Mouse (Mus musculus) heart, adult 11 months (tissue): Measurements from ENCODE around the gene Gga1.

Source experiments
- DNase-seq: peaks from one replicate; pipeline ENCODE4 v3.0.0; 2022

Gga1 gene

DNA sequence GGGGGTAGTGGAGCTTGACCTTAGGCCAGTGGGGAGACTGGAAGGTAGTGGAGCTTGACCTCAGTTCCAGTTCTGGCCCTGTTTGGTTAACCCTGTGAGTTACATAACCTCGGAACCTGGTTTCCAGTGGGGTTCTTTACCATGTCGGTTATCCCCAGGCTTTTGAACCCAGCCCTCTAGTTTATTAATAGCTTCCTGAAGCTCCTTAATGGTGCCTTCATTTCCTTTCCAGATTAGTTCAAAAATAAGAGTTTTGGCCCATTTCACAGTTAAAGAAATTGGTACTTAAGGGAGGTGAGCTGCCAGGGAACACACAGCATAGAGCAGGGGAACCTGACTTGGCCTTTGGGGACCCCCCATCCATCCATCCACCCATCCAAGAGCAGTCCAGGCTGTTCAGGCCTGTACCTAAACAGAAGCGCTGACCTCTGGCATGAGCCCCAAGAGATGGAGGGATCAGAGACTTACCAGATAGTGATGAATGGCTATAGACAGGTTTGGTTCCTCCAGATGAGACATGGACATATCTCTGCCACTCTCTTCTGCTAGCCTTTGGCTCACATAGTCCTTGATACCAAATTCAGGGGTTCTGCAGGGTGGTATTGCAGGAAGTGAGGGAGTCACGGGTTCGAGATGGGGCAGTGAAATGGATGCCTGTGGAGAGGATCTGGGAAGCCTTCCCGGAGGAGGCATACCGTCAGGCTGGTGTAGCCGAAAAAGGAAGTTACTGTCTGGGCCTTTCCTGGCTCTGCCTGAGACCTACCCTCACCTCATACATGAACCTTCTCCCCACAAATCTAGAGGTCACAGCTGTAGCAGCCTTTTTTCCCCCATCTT, 38.1 kb downstream of the Gga1 start:
- DNase-seq: no peak

DNA sequence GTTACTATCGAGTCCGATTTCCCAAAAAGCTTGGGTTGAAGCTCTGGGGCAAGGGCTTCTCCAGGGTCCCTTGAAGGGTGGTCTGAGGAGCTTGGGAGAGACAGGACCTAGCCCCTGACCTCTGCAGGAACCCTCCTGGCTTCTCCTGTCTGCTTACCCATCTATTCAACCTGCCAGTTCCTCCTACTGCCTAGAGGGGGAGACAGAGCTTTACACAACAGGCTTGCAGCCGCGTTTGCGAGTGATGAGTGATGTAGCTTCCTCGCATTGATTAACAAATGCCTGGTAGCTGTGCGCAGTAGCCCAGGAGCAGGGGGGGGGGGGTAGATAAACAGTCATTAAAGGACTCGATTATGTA, 38.6 kb downstream of the Gga1 start:
- peak; percentile 98 for DNase-seq

DNA sequence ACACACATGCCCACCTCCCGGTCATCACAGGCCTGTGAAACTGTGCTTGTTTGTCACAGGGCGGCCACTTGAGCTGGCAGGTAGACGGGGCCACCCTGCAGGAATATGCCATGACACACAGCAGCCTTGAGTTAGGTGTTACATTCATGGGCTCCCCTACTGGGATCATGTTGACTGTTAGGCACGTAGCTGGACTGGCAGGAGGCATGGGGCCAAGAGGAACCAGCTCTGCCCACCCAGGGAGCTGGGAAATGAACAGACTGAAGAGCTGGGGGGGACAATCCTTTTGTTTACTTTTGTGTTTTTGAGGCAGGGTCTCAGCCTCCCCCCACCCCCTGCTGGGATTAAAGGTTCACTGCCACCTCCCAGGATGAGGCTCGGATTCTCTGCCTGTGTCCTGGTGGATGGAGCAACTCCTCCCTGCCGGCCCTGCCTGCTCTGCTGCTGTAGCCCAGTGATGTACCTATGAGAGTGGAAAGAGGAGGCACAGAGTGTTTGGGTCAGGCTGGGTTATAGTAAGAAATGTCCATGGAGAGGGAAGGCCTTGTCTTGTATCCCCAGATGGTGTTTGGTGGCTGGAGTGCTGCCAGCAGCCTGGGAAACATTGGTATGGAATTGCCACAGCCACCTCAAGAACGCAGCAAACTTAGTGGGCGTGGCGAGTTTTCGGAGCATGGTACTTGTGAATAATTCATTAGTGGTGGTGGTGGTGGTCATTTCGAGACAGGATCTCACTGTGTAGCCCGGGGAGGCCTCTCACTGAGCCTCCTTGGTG, 39.2 kb downstream of the Gga1 start:
- DNase-seq: peak; percentile 92

DNA sequence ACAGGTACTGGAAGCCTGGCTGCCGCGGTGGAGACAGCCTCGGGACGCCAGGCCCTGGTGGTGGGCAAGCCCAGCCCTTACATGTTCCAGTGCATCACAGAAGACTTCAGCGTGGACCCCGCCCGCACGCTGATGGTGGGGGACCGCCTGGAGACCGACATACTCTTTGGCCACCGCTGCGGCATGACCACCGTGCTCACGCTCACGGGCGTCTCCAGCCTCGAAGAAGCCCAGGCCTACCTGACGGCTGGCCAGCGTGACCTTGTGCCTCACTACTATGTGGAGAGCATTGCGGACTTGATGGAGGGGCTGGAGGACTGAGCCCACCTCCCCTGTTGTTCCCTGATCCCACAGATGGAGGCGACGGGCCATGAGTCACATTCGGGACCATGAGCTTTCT, 41.1 kb downstream of the Gga1 start:
- peak; percentile 92 for DNase-seq

DNA sequence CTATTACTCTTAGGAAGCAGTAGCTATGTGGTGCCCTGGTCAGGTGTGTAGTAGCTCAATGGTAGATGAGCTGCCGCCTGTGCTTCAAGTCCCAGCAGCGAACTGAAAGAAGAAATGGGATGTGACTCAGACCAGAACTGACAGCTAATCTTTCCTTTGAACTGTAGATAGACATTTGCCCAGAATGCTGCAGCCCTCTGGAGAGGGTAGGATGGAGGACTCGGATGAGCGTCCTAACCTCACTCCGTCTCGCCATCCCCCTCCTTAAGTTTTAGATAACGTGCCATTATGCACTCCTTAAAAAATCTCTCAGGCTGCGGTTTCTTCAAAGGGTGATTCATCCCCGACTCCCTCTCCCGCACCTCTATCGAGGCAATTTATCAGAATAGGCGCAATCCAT, 42.9 kb downstream of the Gga1 start:
- DNase-seq: no peak

DNA sequence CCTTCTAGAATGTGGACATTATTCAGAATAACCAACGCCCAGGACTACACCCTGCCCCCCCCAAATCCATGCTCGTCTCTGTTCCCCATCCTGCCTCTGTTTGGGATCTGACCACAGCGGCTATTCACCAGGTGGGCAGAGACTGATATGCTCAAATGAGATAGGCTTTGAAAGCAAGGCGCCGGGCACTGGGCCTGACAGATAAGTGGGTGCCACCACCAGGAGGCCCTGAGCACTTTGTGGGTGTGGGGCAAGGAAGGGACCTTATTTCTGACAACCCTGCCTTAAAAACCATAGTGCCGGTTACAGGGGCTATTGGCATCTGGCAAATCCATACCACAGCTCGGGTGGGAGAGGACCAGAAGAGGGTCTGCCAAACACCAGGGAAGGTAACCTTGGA, 45.7 kb downstream of the Gga1 start:
- no peak for DNase-seq

DNA sequence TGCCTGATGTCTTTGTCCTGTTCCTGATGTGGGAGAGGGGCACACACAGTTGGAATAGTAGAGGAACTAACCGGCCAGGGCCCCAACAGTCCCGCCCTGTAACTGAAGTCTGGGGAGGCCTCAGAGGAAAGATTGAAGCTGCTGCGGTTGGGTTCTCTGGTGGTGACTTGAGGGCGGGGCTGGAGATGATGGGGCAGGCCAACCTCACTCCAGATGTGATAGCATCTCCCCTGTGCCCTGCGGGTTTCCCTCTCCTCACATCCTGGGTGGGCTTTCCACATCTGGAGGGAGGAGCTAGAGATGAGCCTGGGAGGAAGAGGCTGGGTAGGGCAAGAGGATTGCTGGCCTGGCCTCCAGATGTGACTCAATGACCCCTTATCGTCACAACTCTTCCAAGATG, 46.6 kb downstream of the Gga1 start:
- DNase-seq: peak; percentile 94

DNA sequence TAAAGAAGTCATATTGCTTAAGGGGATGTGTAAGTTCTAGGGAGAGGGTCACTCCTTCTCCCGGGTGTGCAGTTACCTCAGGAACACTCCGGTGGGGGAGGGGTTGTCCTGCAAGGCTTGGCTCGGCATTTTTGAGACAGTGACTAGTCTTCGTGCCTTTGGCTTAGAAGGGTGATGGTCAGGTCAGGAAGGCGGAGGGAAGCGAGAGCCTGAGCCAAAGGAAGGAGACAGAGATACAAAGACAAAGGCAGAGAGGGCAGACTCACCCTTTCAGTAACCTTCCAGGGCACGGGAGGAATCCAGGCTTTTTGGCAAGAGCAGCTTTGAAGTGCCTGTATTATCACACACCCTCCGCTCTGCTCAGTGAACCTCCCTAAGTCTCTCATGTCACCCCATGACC, 48.1 kb downstream of the Gga1 start:
- DNase-seq: peak; percentile 89

DNA sequence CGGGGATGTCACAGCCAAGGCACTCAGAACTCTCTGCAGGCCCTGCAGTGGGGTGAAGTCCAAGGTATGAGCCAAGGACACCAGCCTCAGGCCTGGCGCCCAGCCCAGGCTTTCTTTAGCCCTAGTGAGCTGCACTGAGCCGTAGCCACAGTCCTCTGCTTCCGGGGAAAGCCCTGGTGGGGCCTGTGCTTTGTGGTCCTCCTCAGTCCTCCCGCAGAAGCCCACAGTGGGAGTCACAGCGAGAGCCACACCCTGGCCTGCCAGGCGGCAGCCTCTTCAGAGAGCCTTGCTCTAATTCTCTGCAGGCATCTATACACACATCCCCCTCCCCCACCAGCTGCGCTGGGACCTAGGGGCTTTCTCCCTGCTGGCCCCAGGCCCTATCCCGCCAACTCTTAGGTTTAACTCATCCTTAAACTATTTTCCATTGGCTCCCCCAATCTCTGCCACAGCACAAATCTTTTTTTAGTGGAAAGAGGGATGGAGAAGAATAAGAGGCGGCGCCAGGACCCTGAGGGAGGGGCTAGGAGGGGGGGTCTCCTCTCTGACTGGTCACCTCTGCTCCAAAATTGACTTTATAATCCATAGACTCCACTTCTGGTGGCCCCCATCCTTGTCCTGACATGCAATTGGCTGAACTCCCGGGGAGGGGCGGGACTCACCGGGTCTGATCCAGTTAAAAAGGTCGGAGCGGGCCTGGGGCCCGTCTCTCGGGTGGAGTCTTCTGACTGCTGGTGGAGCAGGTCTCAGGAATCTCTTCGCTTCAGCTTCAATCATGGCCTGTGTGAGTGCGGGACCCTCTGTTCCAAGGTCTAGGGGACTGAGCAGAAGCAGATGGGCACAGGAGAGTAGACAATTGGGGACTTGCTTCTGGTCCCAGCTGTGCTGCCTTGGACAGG, 49.3 kb downstream of the Gga1 start, which contains the start of gene Lgals1:
TSS of gene Lgals1 (plus strand) at position 705 of the 899 bp plus-strand sequence.
- peak; percentile 99 for DNase-seq

DNA sequence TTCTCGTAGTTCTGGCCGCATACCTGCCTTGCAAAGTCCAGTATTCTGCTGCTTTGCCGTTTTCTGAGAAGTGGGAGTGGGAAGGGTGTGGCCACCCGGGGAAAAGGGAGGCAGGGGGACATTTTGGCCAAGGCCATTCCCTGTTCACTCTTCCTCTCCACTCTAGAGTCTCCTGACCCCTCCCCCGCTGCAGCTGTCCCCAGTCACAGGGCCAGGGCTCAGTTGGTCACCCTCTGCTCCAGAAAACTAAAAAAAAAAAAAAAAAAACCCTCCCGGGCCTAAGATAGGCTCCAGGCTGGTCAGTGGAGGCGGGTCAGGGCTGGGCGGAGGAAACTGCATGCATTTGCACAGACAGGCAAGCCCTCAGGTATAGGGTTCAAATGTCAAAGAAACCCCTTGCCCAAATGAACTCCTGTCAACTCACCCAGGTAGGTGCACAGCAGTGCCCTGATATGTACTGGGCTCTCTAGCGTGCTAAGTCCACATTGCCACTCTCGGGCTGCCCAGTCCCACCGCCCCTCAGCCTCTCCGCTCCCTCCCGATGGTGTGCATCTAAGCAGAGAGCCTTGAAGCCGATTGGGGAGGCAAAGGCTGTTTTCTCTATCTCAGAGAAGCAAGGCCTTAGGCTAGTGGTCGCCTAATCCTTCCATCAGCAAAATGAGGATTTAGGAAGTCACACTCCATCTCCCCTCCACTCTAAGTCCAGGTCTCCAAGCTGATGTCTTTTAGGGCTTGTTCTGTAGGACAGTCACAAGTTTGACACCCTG, 50.2 kb downstream of the Gga1 start:
- DNase-seq: peak; percentile 98

DNA sequence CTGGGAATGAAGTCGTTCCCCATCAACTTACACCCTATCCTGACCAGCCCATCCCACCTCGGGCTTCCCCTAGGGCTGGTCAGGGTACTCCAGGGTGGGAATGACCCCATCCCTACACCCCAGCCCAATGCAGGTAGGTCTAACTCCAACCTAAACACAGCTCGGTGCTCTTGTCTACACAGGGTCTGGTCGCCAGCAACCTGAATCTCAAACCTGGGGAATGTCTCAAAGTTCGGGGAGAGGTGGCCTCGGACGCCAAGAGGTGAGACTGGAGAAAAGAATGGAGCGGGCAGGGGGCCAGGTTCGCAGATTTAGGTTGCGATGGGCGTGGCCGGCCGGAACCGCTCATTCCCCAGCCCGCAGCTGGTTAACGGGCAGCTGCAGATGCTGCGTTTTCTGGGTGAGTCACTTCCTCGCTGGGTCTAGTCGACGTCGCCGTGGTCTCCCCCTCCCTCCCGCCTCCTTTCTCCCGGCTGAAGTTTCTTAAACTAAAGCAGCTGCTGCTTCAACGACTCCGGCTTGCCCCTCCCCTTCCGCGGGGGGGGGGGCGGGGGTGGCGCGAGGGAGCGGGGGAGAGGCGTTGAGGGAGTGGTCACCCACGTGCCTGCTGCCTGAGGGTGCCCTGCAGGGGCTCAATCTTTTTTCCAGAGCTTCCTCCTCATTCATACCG, 50.9 kb downstream of the Gga1 start:
- peak; percentile 99 for DNase-seq

DNA sequence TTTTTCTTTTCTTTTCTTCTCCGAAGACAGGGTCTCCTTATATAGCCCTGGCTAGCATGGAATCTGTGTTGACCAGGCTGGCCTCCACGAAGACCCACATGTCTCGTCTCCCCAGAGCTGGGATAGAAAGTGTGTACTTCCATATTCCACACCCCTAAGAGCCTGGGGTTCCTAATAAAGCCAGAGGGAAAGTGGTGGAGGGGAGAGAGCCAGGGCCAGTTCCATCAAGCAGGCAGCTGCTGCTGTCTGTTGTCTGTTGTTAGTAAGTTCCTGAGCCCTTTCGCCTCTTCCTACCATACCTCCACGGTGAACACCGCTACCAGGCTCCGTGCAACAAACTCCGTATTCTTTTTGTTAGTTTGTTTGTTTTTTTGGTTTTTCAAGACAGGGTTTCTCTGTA, 51.5 kb downstream of the Gga1 start:
- no peak for DNase-seq

DNA sequence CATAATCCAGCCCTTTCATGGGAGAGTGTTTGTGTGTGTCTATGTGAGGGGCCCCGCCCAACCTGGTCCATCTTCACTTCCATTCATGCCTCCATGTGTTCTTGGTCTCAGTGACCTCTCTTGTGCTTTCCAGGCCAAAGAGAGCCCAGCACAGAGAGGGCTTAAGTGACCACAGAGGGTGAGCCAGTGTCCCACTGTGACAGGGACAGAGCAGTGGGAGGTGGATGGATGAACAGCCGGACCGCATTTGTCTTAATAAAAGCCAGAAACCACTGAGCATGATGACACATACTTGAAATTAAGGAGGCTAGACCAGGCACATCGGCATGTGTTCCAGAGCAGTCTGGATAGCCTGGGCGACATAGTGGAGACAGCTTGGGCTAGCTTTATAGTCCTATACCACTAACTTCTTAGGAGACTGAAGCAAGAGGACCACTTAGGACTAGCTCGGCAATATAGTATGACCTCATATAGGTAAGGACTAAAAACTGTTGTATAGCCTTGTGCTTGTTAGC, 53.3 kb downstream of the Gga1 start:
- no peak for DNase-seq

DNA sequence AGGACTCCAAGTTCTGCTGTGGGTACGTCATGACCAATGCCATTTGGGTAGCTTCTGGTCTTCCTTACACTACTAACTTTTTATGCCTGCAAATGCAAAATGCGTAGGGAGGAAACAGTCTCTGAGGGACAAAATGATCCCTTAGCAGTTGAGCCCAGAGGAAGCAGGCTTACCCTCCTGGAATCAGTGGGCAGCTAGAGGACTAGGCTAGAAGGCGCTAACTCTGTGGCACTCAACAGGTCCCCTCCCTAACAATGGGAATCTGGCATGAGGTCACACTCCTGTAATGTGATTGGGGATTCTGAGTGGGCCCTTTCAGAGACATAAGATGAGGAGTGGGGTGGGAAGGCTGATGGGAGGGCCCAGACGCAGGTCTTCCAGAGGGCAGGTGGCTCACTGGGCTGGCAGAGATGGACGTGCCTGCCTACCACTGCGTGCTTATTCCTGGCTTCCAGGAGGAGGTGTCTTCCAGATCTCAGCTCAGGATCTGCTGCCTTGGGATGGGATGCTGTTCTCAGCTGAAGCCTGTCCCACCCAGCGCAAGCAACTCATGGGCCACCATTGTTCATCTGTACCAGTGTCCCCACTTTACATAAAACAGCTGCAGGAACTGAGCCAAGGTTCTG, 53.9 kb downstream of the Gga1 start:
- no peak for DNase-seq

DNA sequence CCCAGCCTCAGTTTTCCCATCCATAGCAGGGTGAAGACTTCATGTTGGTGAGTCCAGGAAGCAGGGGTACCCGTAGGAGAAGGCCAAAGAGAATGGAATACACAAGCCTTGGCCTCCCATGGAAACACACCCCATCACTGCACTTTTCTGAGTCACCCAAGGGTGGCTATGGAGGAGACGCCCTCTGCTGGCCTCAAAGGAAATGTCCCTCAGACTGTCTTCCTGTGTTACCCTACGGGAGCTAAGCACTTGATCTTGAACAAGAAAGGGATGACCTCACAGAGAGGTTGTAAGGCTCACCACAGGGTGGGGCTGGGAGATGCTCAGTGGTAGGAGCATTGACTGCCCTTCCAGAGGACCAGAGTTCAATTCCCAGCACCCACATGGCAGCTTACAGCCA, 54.6 kb downstream of the Gga1 start:
- DNase-seq: peak; percentile 96

DNA sequence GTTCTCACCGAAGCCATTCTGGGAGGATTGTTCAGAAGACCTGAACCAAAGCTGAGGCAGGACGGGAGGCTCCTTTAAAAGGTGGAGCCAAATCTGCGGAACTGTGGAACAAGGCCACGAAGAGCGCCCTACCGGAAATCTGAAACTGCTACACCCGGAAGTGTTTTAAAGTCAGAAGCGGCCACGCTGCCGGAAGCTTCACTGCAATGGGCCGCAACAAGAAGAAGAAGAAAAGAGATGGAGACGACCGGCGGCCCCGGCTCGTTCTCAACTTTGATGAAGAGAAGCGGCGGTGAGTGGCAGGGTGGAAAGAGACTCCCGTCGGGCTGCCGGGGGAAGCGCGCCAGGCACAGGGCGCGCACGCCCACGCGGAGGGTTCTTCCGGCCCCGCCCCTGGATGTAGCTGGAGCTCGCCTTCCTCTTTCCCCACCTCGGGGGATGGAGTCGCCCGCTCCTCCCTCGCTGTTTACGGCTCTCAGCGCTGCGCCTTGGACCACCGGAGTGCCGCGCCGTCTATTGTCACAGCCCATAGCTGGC, 57.9 kb downstream of the Gga1 start, which contains the start of gene Nol12:
TSS of gene Nol12 (plus strand) at position 150 of the 537 bp plus-strand sequence.
- peak; percentile 98 for DNase-seq

DNA sequence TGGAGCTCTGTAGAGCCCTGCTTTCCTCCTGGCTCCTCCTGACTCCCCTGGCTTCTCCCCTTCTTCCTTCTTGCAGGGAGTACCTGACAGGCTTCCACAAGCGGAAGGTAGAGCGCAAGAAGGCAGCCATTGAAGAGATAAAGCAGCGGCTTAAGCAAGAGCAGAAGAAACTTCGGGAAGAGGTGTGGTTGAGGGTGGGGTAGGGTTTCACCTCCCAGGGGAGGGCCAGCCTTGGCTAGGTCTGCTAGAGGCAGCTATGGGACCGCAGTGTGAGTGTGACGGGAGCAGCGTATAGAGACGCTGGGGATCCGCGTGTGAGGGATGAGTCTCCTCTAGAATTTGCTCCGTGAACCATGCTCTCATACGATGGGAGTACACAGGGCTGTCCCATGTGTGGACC, 59.4 kb downstream of the Gga1 start:
- no peak for DNase-seq

DNA sequence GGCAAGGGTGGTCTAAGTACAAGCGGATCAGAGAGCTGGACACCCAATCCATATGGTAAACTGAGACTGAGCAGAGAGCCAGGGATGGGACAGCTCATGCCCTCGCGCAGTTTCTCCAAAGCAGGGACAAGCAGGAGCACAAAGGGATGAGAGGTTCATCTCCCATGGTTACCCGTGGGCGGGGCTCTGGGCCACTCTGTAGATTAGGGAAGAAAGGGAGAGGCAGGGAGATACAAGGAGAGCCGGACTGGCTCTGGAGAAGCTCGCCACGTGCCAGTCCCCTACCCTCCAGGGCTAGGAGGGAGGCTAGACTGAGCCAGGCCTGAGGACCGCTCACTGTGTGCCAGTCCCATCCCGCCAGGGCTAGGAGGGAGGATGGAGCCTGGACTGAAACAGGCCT, 60.3 kb downstream of the Gga1 start:
- no peak for DNase-seq

DNA sequence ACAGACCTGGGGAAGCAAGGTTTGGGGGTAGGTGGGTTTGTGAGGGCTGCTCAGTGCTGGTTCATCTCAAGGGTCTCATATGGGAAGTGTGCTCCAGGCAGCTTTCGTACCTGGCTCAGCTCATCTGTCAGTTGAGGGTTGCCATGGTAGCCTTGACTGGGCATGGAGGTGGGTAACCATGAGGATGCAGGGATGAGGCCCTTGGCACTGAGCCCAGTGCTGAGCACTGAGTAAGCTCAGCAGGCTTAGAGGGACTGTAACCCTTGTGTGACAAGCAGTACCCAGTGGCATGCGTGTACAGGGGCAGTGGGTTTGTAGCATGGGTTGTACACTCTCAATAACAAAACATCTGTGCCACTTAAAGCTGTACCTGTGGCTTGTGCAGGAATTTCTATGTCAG, 61.0 kb downstream of the Gga1 start:
- no peak for DNase-seq

DNA sequence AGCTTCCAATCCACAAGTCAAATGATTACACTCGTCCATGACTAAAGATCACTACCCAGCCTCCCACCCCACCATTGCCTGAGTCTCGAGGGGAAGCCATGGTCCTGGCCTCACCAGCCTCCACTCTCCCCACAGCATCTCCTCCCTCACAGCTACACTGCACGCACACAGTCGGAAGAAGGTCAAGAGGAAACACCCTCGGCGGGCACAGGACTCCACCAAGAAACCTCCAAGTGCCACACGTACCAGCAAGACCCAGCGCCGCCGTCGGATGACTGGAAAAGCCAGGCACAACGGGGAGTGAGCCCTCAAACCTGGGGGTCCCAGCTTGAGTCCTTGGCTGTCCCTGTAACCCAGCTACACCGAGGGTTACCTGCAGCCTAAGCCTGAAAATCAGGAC, 63.3 kb downstream of the Gga1 start:
- DNase-seq: peak; percentile 91

DNA sequence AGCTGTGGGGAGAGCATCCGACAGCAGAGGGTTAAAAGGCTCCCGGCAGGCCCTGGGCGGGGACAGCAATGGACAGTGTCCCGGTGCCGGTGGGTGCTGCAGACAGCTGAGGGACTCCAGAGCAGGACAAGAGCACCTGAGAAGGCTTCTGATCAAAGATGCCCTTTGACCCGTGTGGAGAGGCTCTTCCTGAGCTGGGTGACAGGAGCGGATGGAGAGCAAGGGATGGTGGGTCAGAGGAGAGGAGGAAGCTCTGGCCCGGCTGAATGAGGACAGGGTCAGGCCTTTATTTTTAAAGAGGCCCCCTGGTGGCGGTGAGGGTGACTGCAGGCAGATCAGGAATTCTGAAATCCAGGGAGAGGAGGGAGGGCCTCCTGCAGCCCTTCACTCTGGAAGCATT, 65.7 kb downstream of the Gga1 start:
- peak; percentile 98 for DNase-seq
